Mouse (Mus musculus) lung, embryonic 16.5 days (tissue): ENCODE results near the gene Slit3. TPM values are rescaled to one million over a fixed set of nuclear protein-coding genes. Genes with fewer than 3 reads are reported as not detected.
A peak's percentile ranks its signal among the peaks of the same experiment; 100 is the strongest.

ENCODE experiments used
- ATAC-seq: fragments of 200-750 bp; cut with Nextera tagmentation; 2 replicates; pipeline ENCODE4 v1.8.0; 2017; ENCODE audit warnings: low read depth, mild to moderate bottlenecking, moderate library complexity
- H3K27ac ChIP-seq: fragments of 300-500 bp; sonication (generic); 2 replicates; pipeline ENCODE4 v1.5.1; 2014; ENCODE audit warnings: mild to moderate bottlenecking, control low read depth, low read length
- H3K27me3 ChIP-seq: fragments of 300-500 bp; sonication (generic); 2 replicates; pipeline ENCODE4 v1.6.1; 2014; ENCODE audit warnings: low read depth, low read length, mixed read lengths; ENCODE audit not compliant: control insufficient read depth, insufficient read depth
- H3K36me3 ChIP-seq: fragments of 300-500 bp; sonication (generic); 2 replicates; pipeline ENCODE4 v1.6.1; 2014; ENCODE audit warnings: low read length; ENCODE audit not compliant: control insufficient read depth, insufficient read depth
- H3K4me1 ChIP-seq: fragments of 300-500 bp; sonication (generic); replicated peaks from 2 replicates; pipeline ENCODE4 v1.6.1; 2014; ENCODE audit warnings: low read length, mixed read lengths; ENCODE audit not compliant: control insufficient read depth, insufficient read depth
- H3K4me2 ChIP-seq: fragments of 300-500 bp; sonication (generic); 2 replicates; pipeline ENCODE4 v1.6.1; 2014; ENCODE audit warnings: low read depth, low read length, control low read depth
- H3K4me3 ChIP-seq: fragments of 300-500 bp; sonication (generic); 2 replicates; pipeline ENCODE4 v1.5.1; 2014; ENCODE audit warnings: mild to moderate bottlenecking, low read length, control low read depth
- H3K9ac ChIP-seq: fragments of 300-500 bp; sonication (generic); 2 replicates; pipeline ENCODE4 v1.6.1; 2014; ENCODE audit warnings: low read length, control low read depth
- H3K9me3 ChIP-seq: fragments of 300-500 bp; sonication (generic); 2 replicates; pipeline ENCODE4 v1.6.1; 2016; ENCODE audit warnings: low read length; ENCODE audit not compliant: control insufficient read depth
- WGBS: fragments of 180-500 bp; shearing (Covaris S2); extraction: QIAGEN DNeasy Blood & Tissue Kit; methylation state at CpG from one replicate; pipeline ENCODE4 v1.1.7; 2014; 5-methylcytosine and 5-hydroxymethylcytosine counted together
- polyA plus RNA-seq: library from polyadenylated mRNA; unstranded; fragments of >200 nt; fragmentation: Nextera tagmentation; extraction: Ambion mirVana; gene quantifications from 2 replicates; pipeline ENCODE4 v1.2.1, GENCODE M21; 2015

The Slit3 gene
- polyA plus RNA-seq, 1 experiment from 2014 or later = 9.1 TPM

DNA sequence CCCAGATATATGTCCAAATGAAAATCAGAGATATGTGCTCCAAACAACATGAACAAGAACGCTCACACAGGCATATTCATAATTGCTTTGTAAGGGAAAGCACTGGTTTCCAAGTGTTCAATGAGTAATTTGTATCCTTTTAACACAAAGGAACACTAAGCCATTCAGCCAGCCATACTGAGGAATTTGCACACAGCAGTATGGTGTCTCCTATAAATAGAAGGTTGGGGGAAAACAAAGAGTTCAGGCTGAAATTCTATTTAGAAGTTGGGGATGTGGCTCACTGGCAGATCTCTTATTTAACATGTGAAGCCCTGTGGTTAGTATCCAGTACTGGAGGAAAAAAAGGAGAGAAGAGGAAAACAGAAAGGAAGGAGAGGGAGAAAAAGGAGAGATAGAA, 32.9 kb upstream of the Slit3 start:
- H3K4me3 ChIP-seq = no peak overlapping the region
- H3K36me3 ChIP-seq = no peaks in the 10 kb centered on the region
- ATAC-seq = no peak
- no peak overlapping the region for H3K9ac ChIP-seq
- no peaks in the 10 kb centered on the region; the same call in 1 of the 2 replicates for H3K4me1 ChIP-seq
- no peak overlapping the region for H3K4me2 ChIP-seq
- no peaks in the 10 kb centered on the region for H3K27me3 ChIP-seq
- H3K9me3 ChIP-seq = no peaks in the 10 kb centered on the region
- 84% methylated on average over 1 of the region's 1 CpGs for WGBS
- no peak overlapping the region for H3K27ac ChIP-seq

GRCm38 (mm10) chr11:35090629-35091335, 30.2 kb upstream of the Slit3 start:
- ATAC-seq = no peak
- Histone ChIP-seq H3K36me3 (no peaks in the 10 kb centered on the region), H3K9me3 (no peaks in the 10 kb centered on the region), H3K4me1 (no peaks in the 10 kb centered on the region; the same call in 1 of the 2 replicates), H3K27ac (no peak overlapping the region), H3K4me2 (no peak overlapping the region), H3K9ac (no peak overlapping the region), H3K27me3 (no peaks in the 10 kb centered on the region), H3K4me3 (no peak overlapping the region)
- 65% methylated on average over 13 of the region's 13 CpGs for WGBS

DNA sequence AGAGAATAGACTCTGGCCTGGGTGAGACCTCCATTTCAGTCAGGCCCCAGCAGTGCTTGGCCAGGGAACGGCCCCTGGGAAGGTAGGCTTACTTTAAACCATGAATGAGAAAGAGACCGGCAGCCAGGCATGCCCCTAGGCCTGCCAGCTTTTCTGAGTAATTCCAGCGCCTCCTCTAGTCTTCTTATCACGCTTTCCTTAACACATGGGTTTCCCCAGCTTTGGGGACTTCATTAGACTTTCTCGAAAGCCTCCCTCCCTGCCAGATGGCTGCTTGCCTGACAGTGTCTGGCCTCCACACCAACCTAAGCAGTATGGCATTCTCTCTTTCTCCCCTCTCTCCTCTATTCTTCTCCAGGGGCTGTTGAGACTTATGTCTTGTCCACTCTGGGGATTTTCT, 24.5 kb upstream of the Slit3 start:
- Histone ChIP-seq H3K4me3 (no peak overlapping the region), H3K9ac (no peak overlapping the region), H3K36me3 (no peaks in the 10 kb centered on the region), H3K27me3 (no peaks in the 10 kb centered on the region), H3K4me2 (no peak overlapping the region), H3K9me3 (no peaks in the 10 kb centered on the region), H3K27ac (no peak overlapping the region), H3K4me1 (no peaks in the 10 kb centered on the region)
- ATAC-seq = no peak
- 59% methylated on average over 5 of the region's 5 CpGs for WGBS

DNA sequence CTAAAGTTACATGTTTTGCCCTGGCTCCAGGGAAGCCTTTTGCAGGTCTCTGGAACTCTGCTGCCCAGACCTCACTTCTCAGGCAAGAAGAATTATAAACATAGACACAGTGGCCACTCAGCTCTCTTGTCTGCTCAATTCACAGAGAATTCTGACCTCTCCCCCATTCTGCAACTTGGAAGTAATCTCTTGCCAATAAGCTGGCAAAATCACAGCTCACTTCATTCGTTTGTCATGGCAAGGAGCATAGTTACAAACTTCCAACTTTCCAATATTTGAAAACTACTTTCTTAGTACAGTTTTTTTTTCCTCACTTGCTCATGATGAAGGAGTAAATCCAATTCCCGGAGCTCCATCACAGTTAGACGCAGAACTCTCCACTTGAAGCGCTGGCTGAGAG, 11.2 kb upstream of the Slit3 start:
- no peaks in the 10 kb centered on the region for H3K9me3 ChIP-seq
- 12% methylated on average over 4 of the region's 4 CpGs for WGBS
- H3K4me1 ChIP-seq = peaks cover 9% of the 10 kb centered on the region
- no peak overlapping the region for H3K27ac ChIP-seq
- no peak overlapping the region for H3K4me3 ChIP-seq
- H3K9ac ChIP-seq = no peak overlapping the region
- H3K36me3 ChIP-seq = no peaks in the 10 kb centered on the region
- no peaks in the 10 kb centered on the region for H3K27me3 ChIP-seq
- H3K4me2 ChIP-seq = peak overlapping the region; percentile 2; the same call in 1 of the 2 replicates
- ATAC-seq = 0 out of 2 replicates have a peak, but pooled peaks have one; percentile 15

DNA sequence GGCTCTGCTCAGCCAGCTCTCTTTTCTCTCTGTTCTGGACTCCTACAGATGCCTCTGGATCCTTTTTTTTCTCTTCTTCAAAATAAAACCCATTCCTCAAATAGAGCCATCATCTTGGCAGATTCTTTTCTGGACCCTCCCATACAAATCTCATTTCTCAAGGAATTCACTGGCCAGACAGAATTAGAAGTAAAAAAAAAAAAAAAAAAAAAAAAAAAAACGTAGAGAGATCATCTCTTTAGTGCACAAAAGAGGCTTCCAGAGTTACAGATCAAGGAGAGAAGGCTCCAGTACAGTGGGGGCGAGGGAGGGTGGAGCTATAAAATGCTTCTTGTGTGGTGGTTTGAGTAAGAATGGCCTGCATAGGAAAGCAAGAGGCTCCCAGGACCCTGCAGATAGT, 10.2 kb upstream of the Slit3 start:
- H3K4me1 ChIP-seq = peaks cover 9% of the 10 kb centered on the region

DNA sequence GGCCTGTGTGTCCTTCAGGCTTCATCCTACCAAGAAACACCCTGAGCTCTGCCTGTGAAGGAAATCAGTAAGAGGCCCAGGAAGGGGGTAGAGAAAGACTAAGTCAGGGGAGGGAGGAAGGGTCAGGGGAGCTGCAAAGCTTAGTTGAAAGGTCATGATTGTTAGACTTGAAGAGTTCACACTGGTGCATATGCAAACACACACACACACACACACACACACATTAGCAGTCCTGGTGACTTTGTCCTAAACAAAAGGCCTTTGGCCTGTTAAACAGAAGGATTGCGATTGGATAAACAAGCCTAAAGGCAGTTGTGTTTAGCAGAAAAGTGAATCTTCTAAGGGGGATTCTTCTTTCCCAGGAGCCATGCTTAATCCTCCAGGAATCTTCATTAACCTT, 7.7 kb upstream of the Slit3 start:
- Histone ChIP-seq H3K4me1 (peaks cover 9% of the 10 kb centered on the region), H3K36me3 (no peaks in the 10 kb centered on the region), H3K4me3 (no peak overlapping the region), H3K4me2 (no peak overlapping the region), H3K9ac (no peak overlapping the region), H3K27me3 (no peaks in the 10 kb centered on the region), H3K27ac (no peak overlapping the region), H3K9me3 (no peaks in the 10 kb centered on the region)
- ATAC-seq = no peak
- WGBS = 77% methylated on average over 1 of the region's 1 CpGs

More for the DNA sequence above, 10.2 kb upstream of the Slit3 start:
- ATAC-seq = no peak
- 54% methylated on average over 2 of the region's 2 CpGs for WGBS
- Histone ChIP-seq H3K9me3 (no peaks in the 10 kb centered on the region), H3K9ac (no peak overlapping the region), H3K27ac (no peak overlapping the region), H3K4me3 (no peak overlapping the region), H3K27me3 (no peaks in the 10 kb centered on the region), H3K4me2 (no peak overlapping the region), H3K36me3 (no peaks in the 10 kb centered on the region)

DNA sequence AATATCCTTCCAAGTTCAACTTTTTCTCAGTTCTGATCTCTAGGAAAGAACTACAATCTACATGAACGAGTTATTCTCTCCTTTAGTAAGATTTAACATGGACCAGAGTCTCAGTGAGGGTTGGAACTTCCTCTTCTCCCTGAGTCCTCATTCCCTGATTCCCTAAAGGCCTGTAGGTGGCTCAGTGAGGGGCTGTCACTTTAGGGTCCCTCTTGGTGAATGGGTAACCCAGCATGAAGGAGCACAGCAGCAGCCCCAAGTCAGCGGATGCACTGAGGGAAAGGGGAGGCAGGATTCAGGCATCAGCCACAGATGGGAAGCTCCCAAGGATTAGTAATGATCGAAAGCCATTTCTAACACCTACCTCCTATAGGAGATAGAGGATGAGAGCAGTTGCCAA, 4.6 kb upstream of the Slit3 start:
- H3K4me3 ChIP-seq = no peak overlapping the region
- no peak for ATAC-seq
- H3K4me1 ChIP-seq = peaks cover 3% of the 10 kb centered on the region; the same call in 1 of the 2 replicates
- H3K9ac ChIP-seq = no peak overlapping the region
- no peak overlapping the region for H3K4me2 ChIP-seq
- 83% methylated on average over 3 of the region's 3 CpGs for WGBS
- peaks cover 13% of the 10 kb centered on the region for H3K27me3 ChIP-seq
- no peaks in the 10 kb centered on the region for H3K36me3 ChIP-seq
- H3K9me3 ChIP-seq = no peaks in the 10 kb centered on the region
- no peak overlapping the region for H3K27ac ChIP-seq

GRCm38 (mm10) chr11:35117871-35118270, 3.2 kb upstream of the Slit3 start:
- no peak overlapping the region for H3K4me2 ChIP-seq
- peaks cover 3% of the 10 kb centered on the region; the same call in 1 of the 2 replicates for H3K4me1 ChIP-seq
- no peaks in the 10 kb centered on the region for H3K36me3 ChIP-seq
- no peak overlapping the region for H3K9ac ChIP-seq
- H3K9me3 ChIP-seq = no peaks in the 10 kb centered on the region
- H3K4me3 ChIP-seq = no peak overlapping the region
- 84% methylated on average over 3 of the region's 3 CpGs for WGBS
- peaks cover 18% of the 10 kb centered on the region for H3K27me3 ChIP-seq
- no peak for ATAC-seq
- no peak overlapping the region for H3K27ac ChIP-seq

- Histone ChIP-seq H3K9ac (no peak overlapping the region), H3K27ac (no peak overlapping the region), H3K4me1 (peaks cover 9% of the 10 kb centered on the region), H3K27me3 (peaks cover 24% of the 10 kb centered on the region), H3K36me3 (no peaks in the 10 kb centered on the region), H3K4me3 (no peak overlapping the region), H3K9me3 (no peaks in the 10 kb centered on the region), H3K4me2 (no peak overlapping the region)
- 64% methylated on average over 6 of the region's 6 CpGs for WGBS
- ATAC-seq = no peak
Measured at GRCm38 (mm10) chr11:35118731-35119130, 2.3 kb upstream of the Slit3 start.
